Mouse (Mus musculus): ENCODE data around the gene Tra2a. TPM values are rescaled to one million over a fixed set of nuclear protein-coding genes. Genes with fewer than 3 reads are reported as not detected.
"Not testable (repeated sequence)": the region's sequence is repeated elsewhere in the genome, so short reads cannot be mapped to it uniquely, and the experiment has no call there.

Tra2a gene
- 92.7 and 95.4 TPM in 2 replicates for polyA plus RNA-seq (2015; fragmentation: Nextera tagmentation; extraction: Ambion mirVana)

DNA sequence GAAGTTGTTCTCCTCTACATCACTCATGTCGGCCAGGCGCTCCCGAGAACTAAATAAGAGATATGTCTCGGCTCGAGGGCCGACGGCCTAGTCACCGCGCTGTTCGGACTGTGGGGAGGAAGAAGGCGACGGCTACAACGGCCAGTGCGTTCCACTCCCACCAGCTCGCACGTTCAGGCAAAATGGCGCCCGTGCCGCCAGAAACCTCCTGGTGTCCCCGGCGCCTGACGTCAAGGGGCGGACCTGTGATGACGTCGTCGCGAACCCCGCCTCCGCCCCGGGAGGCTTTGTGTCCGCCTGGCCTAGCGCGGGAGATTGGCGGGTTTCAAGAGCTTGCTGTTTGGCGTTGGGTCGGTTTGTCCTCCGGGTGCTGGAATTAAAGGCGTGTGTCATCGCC is at the start of gene Tra2a:
Gene Tra2a (minus strand): TSS at position 187 of the 397 bp plus-strand sequence.
- peak; percentile 94 for ATAC-seq (ENCODE audit: insufficient read depth, low FRiP score, low read depth)
- H3K4me2 ChIP-seq: peak within 1 kb of the TSS; percentile 61
- under 1% methylated on average over 39 of the region's 39 CpGs for WGBS
- no peaks in the 10 kb centered on the region for H3K27me3 ChIP-seq (replicated peaks)
- H3K27ac ChIP-seq: peak within 1 kb of the TSS; percentile 98
- H3K9ac ChIP-seq: peak within 1 kb of the TSS; percentile 97
- no peaks in the 10 kb centered on the region for H3K9me3 ChIP-seq
- no peaks in the 10 kb centered on the region for H3K36me3 ChIP-seq
- H3K4me3 ChIP-seq (replicated peaks): peak within 1 kb of the TSS; percentile 85
- H3K4me1 ChIP-seq: peaks cover 15% of the 10 kb centered on the region; the same call in 1 of the 2 replicates

GRCm38 (mm10) chr6:49298286-49298685 is 34.5 kb upstream of the Tra2a start:
- Histone ChIP-seq H3K27me3 (replicated peaks) (no peaks in the 10 kb centered on the region), H3K4me2 (no peak overlapping the region), H3K9me3 (no peaks in the 10 kb centered on the region), H3K9ac (no peak overlapping the region), H3K4me3 (replicated peaks) (no peak overlapping the region), H3K36me3 (no peaks in the 10 kb centered on the region), H3K4me1 (no peaks in the 10 kb centered on the region), H3K27ac (no peak overlapping the region)
- no peak for ATAC-seq (ENCODE audit: insufficient read depth, low FRiP score, low read depth)

GRCm38 (mm10) chr6:49282122-49282521 is 18.3 kb upstream of the Tra2a start:
- H3K4me3 ChIP-seq (replicated peaks): no peak overlapping the region
- H3K9ac ChIP-seq: no peak overlapping the region
- no peaks in the 10 kb centered on the region for H3K9me3 ChIP-seq
- H3K27me3 ChIP-seq (replicated peaks): no peaks in the 10 kb centered on the region
- 100% methylated on average over 1 of the region's 1 CpGs for WGBS
- ATAC-seq (ENCODE audit: insufficient read depth, low FRiP score, low read depth): no peak
- H3K4me1 ChIP-seq: no peaks in the 10 kb centered on the region
- no peak overlapping the region for H3K4me2 ChIP-seq
- H3K36me3 ChIP-seq: no peaks in the 10 kb centered on the region
- no peak overlapping the region for H3K27ac ChIP-seq

- Histone ChIP-seq H3K27me3 (replicated peaks) (no peaks in the 10 kb centered on the region), H3K9me3 (no peaks in the 10 kb centered on the region), H3K4me2 (no peak overlapping the region), H3K9ac (no peak overlapping the region), H3K4me3 (replicated peaks) (no peak overlapping the region), H3K4me1 (no peaks in the 10 kb centered on the region), H3K36me3 (no peaks in the 10 kb centered on the region), H3K27ac (no peak overlapping the region)
- ATAC-seq (ENCODE audit: insufficient read depth, low FRiP score, low read depth): no peak
- WGBS: 24% methylated on average over 1 of the region's 1 CpGs
Measured at GRCm38 (mm10) chr6:49280942-49281341, 17.1 kb upstream of the Tra2a start.

DNA sequence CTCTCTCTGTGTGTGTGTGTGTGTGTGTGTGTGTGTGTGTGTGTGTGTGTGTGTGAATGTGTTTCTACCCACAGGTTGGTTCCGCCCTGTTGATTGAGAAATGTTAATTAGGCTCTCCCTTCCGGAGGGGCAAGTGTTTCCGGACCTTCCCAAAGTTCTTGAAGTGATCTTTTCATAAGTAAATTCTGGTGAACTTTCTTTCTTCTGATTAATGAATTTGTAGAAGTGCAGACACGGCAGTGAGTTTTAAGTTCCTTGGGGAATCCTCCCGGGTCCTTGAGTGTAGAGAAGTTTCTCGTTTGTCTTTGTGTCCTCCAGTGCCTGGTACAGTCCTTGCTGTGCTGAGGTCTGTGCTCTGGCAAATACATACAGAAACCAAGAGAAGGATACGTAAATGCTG is 11.5 kb upstream of the Tra2a start:
- Histone ChIP-seq H3K36me3 (no peaks in the 10 kb centered on the region), H3K27me3 (replicated peaks) (no peaks in the 10 kb centered on the region), H3K27ac (no peak overlapping the region), H3K4me1 (no peaks in the 10 kb centered on the region), H3K9ac (no peak overlapping the region), H3K9me3 (no peaks in the 10 kb centered on the region), H3K4me3 (replicated peaks) (no peak overlapping the region), H3K4me2 (no peak overlapping the region)
- 78% methylated on average over 7 of the region's 7 CpGs for WGBS
- no peak for ATAC-seq (ENCODE audit: insufficient read depth, low FRiP score, low read depth)

GRCm38 (mm10) chr6:49274416-49275091 is 10.7 kb upstream of the Tra2a start:
- Histone ChIP-seq H3K36me3 (no peaks in the 10 kb centered on the region), H3K27ac (no peak overlapping the region), H3K27me3 (replicated peaks) (no peaks in the 10 kb centered on the region), H3K4me2 (no peak overlapping the region), H3K4me3 (replicated peaks) (no peak overlapping the region), H3K9me3 (no peaks in the 10 kb centered on the region), H3K9ac (no peak overlapping the region), H3K4me1 (no peaks in the 10 kb centered on the region)
- ATAC-seq (ENCODE audit: insufficient read depth, low FRiP score, low read depth): no peak
- WGBS: 61% methylated on average over 9 of the region's 9 CpGs

DNA sequence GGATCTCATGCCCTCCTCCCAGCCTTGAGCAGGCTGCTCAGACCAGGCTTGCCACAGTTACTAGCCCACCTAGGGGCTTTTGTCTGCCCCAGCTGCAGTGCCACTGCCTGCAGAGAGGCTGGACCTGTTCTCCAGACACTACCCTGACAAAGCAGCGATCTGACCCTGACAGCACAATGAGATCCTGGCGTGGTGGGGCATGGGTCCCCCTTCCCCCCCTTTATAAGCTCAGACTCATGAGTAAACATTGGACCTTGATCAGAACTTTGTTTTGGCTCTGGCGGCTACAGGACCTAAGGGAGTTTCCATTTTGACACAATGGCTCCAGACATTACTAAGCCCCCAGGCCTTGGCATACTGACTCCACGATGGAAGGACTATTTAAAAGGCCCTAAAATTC is 10.1 kb upstream of the Tra2a start:
- Histone ChIP-seq H3K36me3 (no peaks in the 10 kb centered on the region), H3K9ac (no peak overlapping the region), H3K4me3 (replicated peaks) (no peak overlapping the region), H3K4me2 (no peak overlapping the region), H3K27ac (no peak overlapping the region), H3K27me3 (replicated peaks) (no peaks in the 10 kb centered on the region), H3K4me1 (no peaks in the 10 kb centered on the region), H3K9me3 (no peaks in the 10 kb centered on the region)
- ATAC-seq (ENCODE audit: insufficient read depth, low FRiP score, low read depth): no peak
- 30% methylated on average over 4 of the region's 4 CpGs for WGBS

- Histone ChIP-seq H3K4me3 (replicated peaks) (no peak overlapping the region), H3K4me1 (no peaks in the 10 kb centered on the region), H3K9me3 (no peaks in the 10 kb centered on the region), H3K27me3 (replicated peaks) (no peaks in the 10 kb centered on the region), H3K27ac (no peak overlapping the region), H3K4me2 (no peak overlapping the region), H3K9ac (no peak overlapping the region), H3K36me3 (no peaks in the 10 kb centered on the region)
- WGBS: 87% methylated on average over 2 of the region's 2 CpGs
- ATAC-seq (ENCODE audit: insufficient read depth, low FRiP score, low read depth): no peak
Measured at GRCm38 (mm10) chr6:49272863-49273262, 9.0 kb upstream of the Tra2a start.

DNA sequence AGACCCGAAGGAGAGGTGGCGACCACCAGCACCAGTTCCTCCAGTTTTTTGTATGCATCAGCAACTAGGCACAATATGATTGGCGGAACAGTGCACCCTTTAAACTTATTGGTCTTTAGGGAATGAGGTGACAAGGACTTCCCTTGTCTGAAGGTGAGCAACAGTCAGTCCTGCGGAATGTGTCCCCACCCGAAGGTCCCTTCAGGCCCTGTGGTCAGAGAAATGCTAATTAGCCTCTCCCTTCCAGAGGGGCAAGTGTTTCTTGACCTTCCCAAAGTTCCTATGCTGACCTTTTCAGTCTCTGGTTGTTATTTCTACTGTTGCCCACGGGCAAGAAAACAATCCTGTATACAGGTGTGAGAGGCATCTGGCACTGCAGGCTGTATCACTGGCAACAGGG is 8.0 kb upstream of the Tra2a start:
- Histone ChIP-seq H3K27me3 (replicated peaks) (no peaks in the 10 kb centered on the region), H3K4me2 (no peak overlapping the region), H3K9me3 (no peaks in the 10 kb centered on the region), H3K4me1 (no peaks in the 10 kb centered on the region), H3K36me3 (no peaks in the 10 kb centered on the region), H3K9ac (no peak overlapping the region), H3K4me3 (replicated peaks) (no peak overlapping the region), H3K27ac (no peak overlapping the region)
- no peak for ATAC-seq (ENCODE audit: insufficient read depth, low FRiP score, low read depth)
- 77% methylated on average over 6 of the region's 6 CpGs for WGBS

DNA sequence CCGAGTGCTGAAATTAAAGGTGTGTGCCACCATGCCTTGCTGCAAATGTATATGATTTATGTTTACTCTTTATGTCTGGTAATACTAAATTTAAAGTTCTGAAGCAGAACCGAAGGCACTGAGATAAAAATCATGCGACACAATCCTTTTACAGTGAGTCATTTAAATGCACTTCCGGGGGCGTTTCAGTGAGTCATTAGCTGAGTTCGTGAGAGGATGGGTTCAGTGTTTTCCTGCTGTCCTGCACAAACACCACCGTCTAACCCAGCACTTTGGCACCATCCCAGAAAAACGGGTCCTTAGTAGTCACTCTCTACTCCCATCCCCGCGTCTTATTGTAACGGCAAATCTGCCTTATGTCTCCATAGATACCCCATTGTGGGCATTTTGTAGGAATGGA is 6.1 kb upstream of the Tra2a start:
- Histone ChIP-seq H3K27ac (no peak overlapping the region), H3K9ac (no peak overlapping the region), H3K4me2 (no peak overlapping the region), H3K4me1 (no peaks in the 10 kb centered on the region), H3K4me3 (replicated peaks) (no peak overlapping the region), H3K36me3 (no peaks in the 10 kb centered on the region), H3K9me3 (no peaks in the 10 kb centered on the region), H3K27me3 (replicated peaks) (no peaks in the 10 kb centered on the region)
- ATAC-seq (ENCODE audit: insufficient read depth, low FRiP score, low read depth): no peak
- 54% methylated on average over 11 of the region's 11 CpGs for WGBS

GRCm38 (mm10) chr6:49269200-49269599 is 5.4 kb upstream of the Tra2a start:
- Histone ChIP-seq H3K9ac (no peak overlapping the region), H3K36me3 (no peaks in the 10 kb centered on the region), H3K4me1 (no peaks in the 10 kb centered on the region), H3K4me2 (no peak overlapping the region), H3K9me3 (no peaks in the 10 kb centered on the region), H3K4me3 (replicated peaks) (no peak overlapping the region), H3K27me3 (replicated peaks) (no peaks in the 10 kb centered on the region), H3K27ac (no peak overlapping the region)
- WGBS: 23% methylated on average over 5 of the region's 5 CpGs
- no peak for ATAC-seq (ENCODE audit: insufficient read depth, low FRiP score, low read depth)

GRCm38 (mm10) chr6:49267686-49268085 is 3.9 kb upstream of the Tra2a start:
- no peak overlapping the region for H3K9ac ChIP-seq
- H3K4me3 ChIP-seq (replicated peaks): no peak overlapping the region
- H3K27ac ChIP-seq: no peak overlapping the region
- H3K27me3 ChIP-seq (replicated peaks): no peaks in the 10 kb centered on the region
- 51% methylated on average over 4 of the region's 4 CpGs for WGBS
- H3K4me1 ChIP-seq: no peaks in the 10 kb centered on the region
- no peak overlapping the region for H3K4me2 ChIP-seq
- no peaks in the 10 kb centered on the region for H3K36me3 ChIP-seq
- ATAC-seq (ENCODE audit: insufficient read depth, low FRiP score, low read depth): no peak
- H3K9me3 ChIP-seq: no peaks in the 10 kb centered on the region

DNA sequence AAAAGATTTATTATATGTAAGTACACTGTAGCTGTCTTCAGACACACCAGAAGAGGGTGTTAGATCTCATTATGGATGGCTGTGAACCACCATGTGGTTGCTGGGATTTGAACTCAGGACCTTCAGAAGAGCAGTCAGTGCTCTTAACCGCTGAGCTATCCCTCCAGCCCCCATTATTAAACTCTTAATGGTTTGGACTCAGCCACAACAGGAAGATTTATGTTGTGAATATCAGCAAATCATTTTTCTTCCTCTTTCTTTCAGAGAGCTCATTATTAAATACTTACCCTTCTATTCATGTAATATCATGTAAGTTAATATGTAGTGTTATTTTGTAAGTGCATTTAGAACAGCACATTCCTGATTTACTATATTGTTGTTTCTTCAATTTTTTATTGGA is 1.4 kb upstream of the Tra2a start:
- not testable (repeated sequence) for H3K9me3 ChIP-seq; H3K36me3 ChIP-seq; H3K4me2 ChIP-seq; H3K4me3 ChIP-seq (replicated peaks); ATAC-seq (ENCODE audit: insufficient read depth, low FRiP score, low read depth); H3K27ac ChIP-seq; H3K27me3 ChIP-seq (replicated peaks); H3K9ac ChIP-seq; H3K4me1 ChIP-seq
- 89% methylated on average over 1 of the region's 1 CpGs for WGBS

Data from stomach, embryonic 15.5 days (tissue).